Mouse (Mus musculus) G1E (cell line): ENCODE measurements around the gene Sin3a.

Source experiments
- CTCF ChIP-seq: IDR thresholded peaks from 2 replicates; pipeline ENCODE4 v1.5.1; 2012; ENCODE audit warnings: low read depth, low read length, inconsistent platforms, mixed read lengths
- GATA1 ChIP-seq: IDR thresholded peaks from 2 replicates; pipeline ENCODE4 v1.6.1; 2012; ENCODE audit warnings: borderline replicate concordance, low read length, inconsistent platforms, mixed read lengths
- GATA2 ChIP-seq: IDR thresholded peaks from 2 replicates; pipeline ENCODE4 v1.6.1; 2012; ENCODE audit warnings: low read depth, low read length, inconsistent platforms, borderline replicate concordance
- POLR2AphosphoS5 ChIP-seq: IDR thresholded peaks from 2 replicates; pipeline ENCODE4 v1.6.1; 2012; ENCODE audit warnings: low read depth, low read length, inconsistent platforms; ENCODE audit not compliant: insufficient replicate concordance
- TAL1 ChIP-seq: conservative IDR thresholded peaks from 2 replicates; pipeline ENCODE4 v1.6.1; 2012; ENCODE audit warnings: low read depth, low read length, inconsistent platforms, mixed read lengths

DNA sequence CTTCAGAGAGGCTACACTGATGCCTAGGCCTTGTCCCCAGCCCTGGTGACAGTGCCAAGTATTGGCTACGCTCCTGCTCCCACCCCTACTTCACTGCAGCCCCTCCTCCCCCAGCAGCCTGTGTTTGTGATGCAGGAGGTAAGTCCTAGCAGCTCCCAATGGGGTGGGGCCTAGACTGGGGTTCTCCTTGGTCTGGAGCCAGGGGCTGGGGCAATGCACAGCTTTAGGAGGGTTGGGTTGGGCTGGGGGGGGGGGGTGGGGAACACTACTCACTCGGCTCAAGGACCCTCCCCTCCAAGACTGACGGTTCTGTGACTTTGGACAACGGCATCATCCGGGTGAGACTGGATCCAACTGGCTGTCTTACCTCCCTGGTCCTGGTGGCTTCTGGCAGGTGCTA lies 67.7 kb downstream of the Sin3a start:
- TF ChIP-seq TAL1 (no peak), CTCF (no peak), GATA1 (no peak), GATA2 (no peak), POLR2AphosphoS5 (no peak)
